18 mouse cellular contexts compared by ENCODE assay signal in the genomic region with DNA sequence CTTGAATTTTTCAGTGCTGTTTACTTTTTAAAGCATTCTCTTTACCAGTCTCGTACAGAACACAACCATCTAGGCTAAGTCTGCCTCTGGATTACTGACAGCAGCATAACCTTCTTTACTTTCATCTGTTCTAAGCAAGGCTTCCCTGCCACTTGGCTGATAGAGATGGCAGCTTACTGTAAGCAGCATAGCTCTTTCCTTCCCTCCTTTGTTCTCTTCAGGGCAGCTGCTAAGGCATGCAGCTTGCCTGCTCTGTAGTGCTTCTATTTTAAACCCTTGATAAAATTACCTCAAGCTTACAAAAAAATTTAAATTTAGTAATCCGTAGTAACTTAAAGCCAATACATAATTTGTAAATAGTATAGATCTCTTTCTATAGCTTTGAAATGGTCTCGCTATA.
"Had no signal": no experiment of that assay in that cellular context is flagged by ENCODE, and none has a peak within 500 bp of the region (broad histone marks: within the 10 kb centered on the region; RNA-seq: fewer than 3 reads in every experiment).

No protein-coding gene starts in this region.

- H3K27me3 ChIP-seq: kidney, embryonic 15.5 days; liver, embryonic 13.5 days; neural tube, embryonic 12.5 days; neural tube, embryonic 15.5 days; stomach, embryonic 15.5 days had no signal

- H3K4me3 ChIP-seq: kidney, embryonic 15.5 days; left cerebral cortex, adult 2 months; liver, embryonic 13.5 days; neural tube, embryonic 12.5 days; neural tube, embryonic 15.5 days; stomach, embryonic 15.5 days had no signal

- H3K4me1 ChIP-seq: kidney, embryonic 15.5 days; liver, embryonic 13.5 days; neural tube, embryonic 12.5 days; neural tube, embryonic 15.5 days; stomach, embryonic 15.5 days had no signal

- H3K9me3 ChIP-seq: kidney, embryonic 15.5 days; liver, embryonic 13.5 days; neural tube, embryonic 12.5 days; neural tube, embryonic 15.5 days; stomach, embryonic 15.5 days had no signal

- H3K9ac ChIP-seq: kidney, embryonic 15.5 days; liver, embryonic 13.5 days; neural tube, embryonic 12.5 days; neural tube, embryonic 15.5 days; stomach, embryonic 15.5 days had no signal

- H3K27ac ChIP-seq: kidney, embryonic 15.5 days; left cerebral cortex, adult 2 months; liver, embryonic 13.5 days; neural tube, embryonic 12.5 days; neural tube, embryonic 15.5 days; stomach, embryonic 15.5 days had no signal

- DNase-seq: kidney, postnatal 10 days; kidney, postnatal 36 days; layer of hippocampus, postnatal 36 days; liver, embryonic 13.5 days; lung, adult 2 months; lung, postnatal 14 days; lung, postnatal 4 days; midbrain, embryonic 14.5 days; retina, postnatal 1 day; right cerebral cortex, postnatal 25 days; spleen, adult 18-20 months; thymus, postnatal 36 days had no signal

- H3K4me2 ChIP-seq: kidney, embryonic 15.5 days; liver, embryonic 13.5 days; midbrain, embryonic 11.5 days; neural tube, embryonic 12.5 days; neural tube, embryonic 15.5 days; stomach, embryonic 15.5 days had no signal
